Mouse (Mus musculus) left cerebral cortex, adult 9 months (tissue): ENCODE results near the gene Cmss1.

Experiments used
- DNase-seq, 2 experiments: peaks; one replicate each; pipeline ENCODE4 v3.0.0; 2022; ENCODE audit warnings: low spot score in 2 of 2

Cmss1 gene

DNA sequence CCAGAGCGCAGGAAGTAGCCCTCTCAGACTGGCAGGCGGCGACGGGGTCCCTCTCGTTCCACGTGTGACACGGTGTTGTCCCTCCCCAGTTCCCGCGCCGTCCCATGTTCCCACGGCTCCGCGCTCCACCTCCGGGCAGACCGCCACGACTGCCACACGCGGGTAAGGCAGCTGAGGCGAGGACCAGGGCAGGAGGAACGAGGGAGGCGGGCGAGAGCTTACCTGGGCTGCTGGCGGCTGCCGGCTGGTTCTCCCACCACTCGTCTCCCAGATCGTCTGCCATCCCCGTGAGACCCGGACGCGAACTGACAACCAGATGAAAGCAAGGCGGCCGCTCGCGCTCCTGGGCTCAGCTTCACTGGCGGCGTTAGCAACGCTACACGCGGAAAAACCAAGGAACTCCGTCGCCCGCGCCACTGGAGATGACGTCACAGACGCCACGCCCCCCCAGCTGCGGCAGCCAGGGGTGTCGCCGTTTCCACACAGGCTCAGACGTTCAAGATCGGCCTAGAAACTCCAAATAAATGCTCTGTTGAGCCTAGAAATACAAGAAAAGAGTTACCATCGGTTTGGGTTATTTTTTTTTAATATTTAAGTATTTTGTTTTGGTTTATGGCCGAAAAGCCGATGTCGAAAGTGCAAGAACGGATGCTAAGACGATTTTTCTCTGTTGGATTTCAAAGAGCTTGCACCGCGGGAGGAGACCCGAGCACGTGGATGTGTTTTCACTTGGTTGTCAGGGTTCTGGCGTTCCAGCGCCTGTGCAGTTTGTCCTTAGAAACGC lies at the start of gene Cmss1:
Gene Cmss1 (minus strand): TSS at position 421 of the 784 bp plus-strand sequence.
- peak; percentile 46 to 75 for DNase-seq

DNA sequence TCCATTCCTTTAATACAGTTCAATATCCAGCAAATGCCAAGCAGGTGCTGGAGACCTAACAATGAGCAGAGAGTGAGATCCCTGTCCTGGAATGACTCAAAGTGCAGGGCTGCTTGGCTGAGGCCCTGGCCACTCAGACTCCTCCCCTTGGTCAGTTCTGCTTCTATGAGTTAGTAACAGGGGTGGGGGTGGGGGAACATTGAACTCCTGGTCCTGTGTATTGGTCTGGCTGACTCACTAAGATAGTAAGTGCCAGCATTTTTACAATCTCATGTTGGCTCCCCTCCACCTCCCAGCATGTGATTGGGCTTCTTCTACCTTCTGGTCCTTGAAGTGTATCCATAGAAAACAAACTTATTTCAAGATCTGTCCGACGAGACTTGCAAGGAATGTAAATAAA lies 43.2 kb upstream of the Cmss1 start:
- DNase-seq: no peak

GRCm38 (mm10) chr16:57641346-57641885 lies 34.8 kb upstream of the Cmss1 start:
- no peak for DNase-seq

GRCm38 (mm10) chr16:57634766-57635165 lies 28.1 kb upstream of the Cmss1 start:
- no peak for DNase-seq

DNA sequence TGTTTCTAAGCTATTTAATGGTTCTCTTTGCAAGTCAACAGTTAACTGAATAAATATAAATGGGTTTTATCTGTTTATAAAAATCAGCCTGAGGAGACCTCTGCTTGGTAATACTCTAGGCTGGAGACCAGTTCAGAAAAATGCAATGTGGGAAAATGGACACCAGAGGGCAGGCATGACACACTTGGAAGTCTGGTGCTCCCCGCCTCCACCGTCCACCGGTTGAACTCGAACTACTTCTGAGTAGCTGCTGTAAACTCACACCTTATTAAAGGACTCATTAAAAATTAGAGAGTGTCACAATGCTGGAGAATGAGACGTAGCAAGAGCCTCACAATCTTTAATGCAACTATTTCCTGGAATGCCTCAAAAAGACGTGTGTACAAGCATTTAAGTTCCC lies 27.5 kb upstream of the Cmss1 start:
- peak in 1 of 2 experiments; percentile 73 for DNase-seq

GRCm38 (mm10) chr16:57611768-57612167 lies 5.1 kb upstream of the Cmss1 start:
- DNase-seq: peak in 1 of 2 experiments; percentile 35

DNA sequence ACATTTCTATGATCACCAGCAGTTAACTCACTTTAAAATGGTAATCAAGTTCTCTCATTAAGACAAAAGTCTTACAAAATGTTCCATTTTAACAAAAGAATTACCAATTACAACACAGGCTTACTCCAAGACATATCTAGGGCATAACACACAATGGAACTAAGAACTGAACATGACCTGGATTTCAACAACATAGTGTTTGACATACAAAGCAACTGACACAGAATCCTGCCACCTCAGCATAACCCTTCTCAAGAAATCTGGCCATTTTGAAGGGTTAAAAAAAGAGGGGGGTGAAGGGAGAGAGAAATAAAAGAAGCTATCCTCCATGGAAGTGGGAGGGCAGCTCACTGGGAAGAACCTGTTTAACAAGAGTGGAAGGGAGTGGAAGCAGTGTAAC lies 5.6 kb downstream of the Cmss1 start:
- no peak for DNase-seq

DNA sequence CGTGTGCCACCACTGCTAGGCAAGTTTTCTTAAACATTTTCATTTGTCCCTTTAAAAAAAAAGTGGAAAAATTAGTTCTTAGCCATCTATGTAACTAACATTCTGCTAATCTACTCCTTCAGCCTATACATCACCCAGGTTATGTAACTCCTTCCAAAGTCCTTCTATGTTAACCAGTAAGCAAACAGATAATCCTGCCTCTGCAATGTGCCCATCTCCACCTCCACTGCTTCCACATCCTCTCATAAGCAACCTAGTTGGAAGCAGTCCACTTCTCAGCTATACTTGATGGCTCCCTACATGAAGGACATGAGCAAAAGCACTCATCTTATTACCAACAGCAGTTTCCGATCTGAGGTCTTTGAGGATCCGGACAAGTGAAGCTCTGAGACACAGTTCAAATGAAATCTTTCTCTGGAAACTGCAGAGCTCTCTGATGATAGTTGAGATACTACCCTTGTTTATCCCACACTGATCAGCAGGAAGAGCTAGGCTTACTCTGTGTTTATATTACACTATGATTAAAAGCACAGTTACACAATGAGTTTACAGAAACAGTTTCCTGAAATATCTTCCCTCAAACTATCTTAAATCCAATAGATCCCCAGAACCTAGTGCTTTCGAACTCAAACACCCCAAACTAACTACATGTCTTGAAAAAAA lies 9.2 kb downstream of the Cmss1 start:
- DNase-seq: no peak

GRCm38 (mm10) chr16:57593422-57594157 lies 13.1 kb downstream of the Cmss1 start:
- peak in 1 of 2 experiments; percentile 55 for DNase-seq

- no peak for DNase-seq
Measured at GRCm38 (mm10) chr16:57585201-57585600, 21.5 kb downstream of the Cmss1 start.

DNA sequence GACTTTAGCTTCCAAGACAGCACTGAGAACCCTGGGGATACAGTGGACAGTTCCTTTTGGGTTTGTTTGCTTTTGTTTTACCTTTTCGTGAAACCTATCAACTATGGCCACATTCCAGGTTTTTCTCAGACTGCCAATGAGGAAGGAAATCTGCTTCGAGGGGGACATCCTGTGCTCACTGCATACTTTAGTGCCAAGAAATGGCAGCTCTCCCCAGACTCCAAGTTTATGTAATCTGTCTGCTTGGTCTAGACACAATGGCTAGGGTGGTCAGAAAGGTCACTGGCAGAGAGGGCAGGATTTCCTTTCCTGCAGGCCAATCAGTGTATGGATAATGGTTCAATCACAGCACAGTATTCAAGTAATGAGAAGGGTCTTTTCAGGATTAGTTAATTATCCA lies 24.7 kb downstream of the Cmss1 start:
- DNase-seq: no peak

DNA sequence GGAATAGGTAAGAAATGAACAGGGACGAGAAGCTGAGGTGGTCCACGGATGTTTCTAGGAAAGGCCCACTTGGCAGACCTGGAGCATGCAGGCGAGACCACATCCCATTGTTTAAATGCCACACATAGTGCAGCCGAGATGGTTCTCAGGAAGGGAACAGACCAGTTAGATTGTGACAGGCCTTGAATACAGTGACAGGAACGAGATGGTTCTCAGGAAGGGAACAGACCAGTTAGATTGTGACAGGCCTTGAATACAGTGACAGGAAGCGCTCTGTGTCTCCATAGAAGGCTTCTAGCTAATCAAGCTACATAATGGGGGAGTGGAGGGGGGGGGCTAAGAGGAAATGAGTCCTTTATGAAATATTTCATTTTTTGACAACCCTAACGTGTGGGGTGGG lies 26.6 kb downstream of the Cmss1 start:
- DNase-seq: no peak

DNA sequence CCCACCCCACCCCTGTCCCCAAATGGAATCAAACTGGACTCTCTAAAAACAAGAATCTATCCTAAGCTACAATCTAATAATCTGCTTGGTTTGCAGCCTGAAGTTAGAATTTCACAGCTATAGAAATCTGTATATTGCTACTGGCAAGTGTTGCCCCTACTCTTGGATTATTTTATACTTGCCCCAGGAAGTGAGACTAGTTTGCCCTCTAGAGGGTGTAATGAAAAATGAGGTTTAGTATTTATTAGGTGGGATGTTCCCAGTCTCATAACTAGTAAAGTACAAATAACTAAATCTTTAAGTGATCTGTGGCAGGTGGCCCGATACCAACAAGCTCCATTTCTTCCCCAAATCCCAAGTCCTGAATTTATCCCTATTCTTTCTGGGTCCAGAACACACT lies 29.1 kb downstream of the Cmss1 start:
- DNase-seq: no peak

GRCm38 (mm10) chr16:57575764-57576388 lies 30.8 kb downstream of the Cmss1 start:
- DNase-seq: no peak

DNA sequence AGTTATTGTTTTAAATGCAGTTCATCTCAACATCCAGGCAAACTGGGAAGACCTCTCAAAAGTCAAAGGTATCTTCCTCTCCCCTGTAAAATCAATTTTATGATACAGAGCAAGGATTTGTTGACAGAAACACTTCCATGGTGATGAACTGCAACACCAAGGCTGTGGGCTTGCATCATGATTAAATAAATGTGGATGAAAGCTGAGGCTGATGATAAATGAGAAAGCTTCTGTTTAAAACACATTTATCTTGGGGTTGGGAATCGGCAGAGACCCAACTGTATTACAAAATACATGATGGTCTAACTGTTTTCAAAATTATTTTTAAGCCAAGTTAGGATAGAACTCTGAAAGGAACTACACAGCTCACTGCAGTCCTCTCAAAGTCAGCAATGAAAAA lies 32.8 kb downstream of the Cmss1 start:
- DNase-seq: no peak

DNA sequence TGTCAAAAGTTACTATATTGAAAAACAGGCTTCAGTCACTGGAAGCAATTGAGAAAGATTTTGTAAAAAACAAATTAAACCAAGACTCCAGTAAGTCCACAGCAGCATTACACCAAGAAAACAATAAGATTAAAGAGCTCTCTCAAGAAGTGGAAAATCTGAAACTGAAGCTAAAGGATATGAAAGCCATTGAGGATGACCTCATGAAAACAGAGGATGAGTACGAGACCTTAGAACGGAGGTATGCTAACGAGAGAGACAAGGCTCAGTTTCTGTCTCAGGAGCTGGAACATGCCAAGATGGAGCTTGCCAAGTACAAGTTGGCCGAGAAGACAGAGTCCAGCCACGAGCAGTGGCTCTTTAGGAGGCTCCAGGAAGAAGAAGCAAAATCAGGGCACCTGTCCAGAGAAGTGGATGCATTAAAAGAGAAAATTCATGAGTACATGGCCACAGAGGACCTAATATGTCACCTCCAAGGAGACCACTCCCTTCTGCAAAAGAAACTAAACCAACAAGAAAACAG lies 35.8 kb downstream of the Cmss1 start:
- no peak for DNase-seq

DNA sequence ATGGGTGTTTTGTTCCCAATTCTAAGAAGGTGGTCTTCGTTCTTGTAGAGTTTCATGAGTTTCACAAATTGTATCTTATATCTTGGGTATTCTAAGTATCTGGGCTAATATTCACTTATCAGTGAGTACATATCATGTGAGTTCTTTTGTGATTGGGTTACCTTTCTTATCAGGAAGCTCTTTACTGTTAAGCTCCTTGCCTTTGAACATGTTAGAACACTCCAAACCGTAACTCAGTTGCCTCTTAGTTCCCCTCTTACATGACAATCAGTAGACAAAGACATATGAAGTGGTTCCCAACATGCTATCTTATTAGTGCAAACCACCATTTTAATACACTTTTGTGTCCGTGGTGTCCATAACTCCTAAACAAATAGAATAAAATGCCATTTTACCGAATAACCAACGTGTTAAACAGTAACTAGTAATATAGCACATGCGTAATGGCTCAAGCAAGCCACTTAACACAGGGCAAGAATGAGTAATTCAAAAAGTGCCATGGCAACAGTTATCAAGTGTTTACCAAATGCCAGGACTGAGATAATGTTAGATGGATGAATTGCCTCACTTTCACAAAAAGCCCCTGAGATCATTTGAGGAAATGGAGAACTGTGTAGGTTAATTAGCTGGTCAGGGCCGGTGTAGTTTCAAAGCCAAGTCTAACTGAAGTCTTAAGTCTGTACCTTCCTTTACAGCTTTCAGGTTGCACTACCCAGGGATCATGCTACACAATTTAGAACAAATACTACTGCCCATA lies 37.8 kb downstream of the Cmss1 start:
- no peak for DNase-seq

- no peak for DNase-seq
Measured at GRCm38 (mm10) chr16:57566215-57566614, 40.4 kb downstream of the Cmss1 start.

DNA sequence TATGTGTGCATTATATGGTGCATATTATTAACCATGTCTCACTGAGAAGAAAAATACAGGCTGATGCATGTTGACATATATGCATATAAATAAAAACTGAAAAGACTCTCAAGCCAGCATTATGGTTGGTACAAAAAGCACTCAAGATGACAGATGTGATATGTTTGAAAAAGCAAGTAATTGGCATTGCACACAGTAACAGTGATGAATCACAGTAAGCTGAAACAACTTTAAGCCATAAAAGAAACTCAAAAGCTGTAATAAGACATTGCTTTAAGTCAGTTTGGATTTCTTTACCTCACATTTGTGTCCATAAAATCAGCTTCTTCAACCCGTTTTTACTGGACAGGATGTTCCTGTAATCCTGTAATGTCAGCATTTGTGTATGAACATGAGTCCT lies 41.9 kb downstream of the Cmss1 start:
- no peak for DNase-seq

- DNase-seq: no peak
Measured at GRCm38 (mm10) chr16:57563453-57563852, 43.2 kb downstream of the Cmss1 start.

GRCm38 (mm10) chr16:57560185-57560584 lies 46.5 kb downstream of the Cmss1 start:
- DNase-seq: no peak
